Mouse (Mus musculus) MEL (cell line): Measurements from ENCODE around the gene Gm20388. TPM values are rescaled to one million over a fixed set of nuclear protein-coding genes. Genes with fewer than 3 reads are reported as not detected.

Experiments
- DNase-seq: peaks from one replicate; pipeline ENCODE4 v3.0.0; 2011; ENCODE audit warnings: low read depth, low spot score
- H3K27ac ChIP-seq: 2 replicates; pipeline ENCODE4 v1.5.1; 2012; ENCODE audit warnings: low read depth, mild to moderate bottlenecking, control low read depth, low read length, moderate library complexity; ENCODE audit not compliant: control insufficient read depth
- H3K27me3 ChIP-seq, 2 experiments: fragments of 150-350 bp in 1 of 2; sonication (generic) in 1 of 2; 2 replicates each; pipeline ENCODE4 v1.6.1; 2012; ENCODE audit warnings: low read length in 2 of 2, mild to moderate bottlenecking in 2 of 2, improper control_type of control experiment in 1 of 2, moderate library complexity in 1 of 2; ENCODE audit not compliant: insufficient read depth in 2 of 2, control insufficient read depth in 1 of 2
- H3K36me3 ChIP-seq, 2 experiments: 2 replicates each; pipeline ENCODE4 v1.6.1; 2012 to 2014; ENCODE audit warnings: low read length in 2 of 2, improper control_type of control experiment in 1 of 2, inconsistent platforms in 1 of 2, mild to moderate bottlenecking in 1 of 2; ENCODE audit not compliant: insufficient read depth in 2 of 2, control insufficient read depth in 1 of 2
- H3K4me1 ChIP-seq, 2 experiments: fragments of 150-350 bp in 1 of 2; sonication (generic) in 1 of 2; 2 replicates each; pipeline ENCODE4 v1.6.1; 2012; ENCODE audit warnings: low read length in 2 of 2, improper control_type of control experiment in 1 of 2, mild to moderate bottlenecking in 1 of 2; ENCODE audit not compliant: insufficient read depth in 2 of 2, control insufficient read depth in 1 of 2
- H3K4me3 ChIP-seq, 2 experiments: fragments of 150-350 bp in 1 of 2; sonication (generic) in 1 of 2; 2 replicates each; pipeline ENCODE4 v1.5.1; 2012; ENCODE audit warnings: low read depth in 2 of 2, low read length in 2 of 2, mild to moderate bottlenecking in 2 of 2, moderate library complexity in 2 of 2, control low read depth in 1 of 2, improper control_type of control experiment in 1 of 2; ENCODE audit not compliant: control insufficient read depth in 1 of 2, insufficient read depth in 1 of 2
- H3K79me2 ChIP-seq: 2 replicates; pipeline ENCODE4 v1.6.1; 2012; ENCODE audit warnings: mild to moderate bottlenecking, low read length, moderate library complexity; ENCODE audit not compliant: control insufficient read depth, poor library complexity, insufficient read depth
- H3K9ac ChIP-seq: 2 replicates; pipeline ENCODE4 v1.6.1; 2012; ENCODE audit warnings: low read depth, mild to moderate bottlenecking, control low read depth, low read length, moderate library complexity; ENCODE audit not compliant: control insufficient read depth, poor library complexity, severe bottlenecking
- H3K9me3 ChIP-seq: fragments of 150-350 bp; sonication (generic); replicated peaks from 2 replicates; pipeline ENCODE4 v1.6.1; 2012; ENCODE audit warnings: mild to moderate bottlenecking, low read length, improper control_type of control experiment, moderate library complexity; ENCODE audit not compliant: insufficient read depth
- BHLHE40 ChIP-seq: IDR thresholded peaks from 2 replicates; pipeline ENCODE4 v1.6.1; 2012; ENCODE audit warnings: low read depth, mild to moderate bottlenecking, inconsistent platforms, low read length, improper control_type of control experiment, borderline replicate concordance
- CHD2 ChIP-seq: IDR thresholded peaks from 2 replicates; pipeline ENCODE4 v1.6.1; 2011; ENCODE audit warnings: low read length, improper control_type of control experiment
- CTCF ChIP-seq, 3 experiments: IDR thresholded peaks in 2 of 3; conservative IDR thresholded peaks in 1 of 3; 2 replicates each; pipeline ENCODE4 v1.5.1; 2011 to 2012; ENCODE audit warnings: low read length in 3 of 3, low read depth in 2 of 3, mild to moderate bottlenecking in 2 of 3, improper control_type of control experiment in 1 of 3, inconsistent platforms in 1 of 3, mixed read lengths in 1 of 3, moderate library complexity in 1 of 3; ENCODE audit not compliant: control insufficient read depth in 1 of 3, insufficient read depth in 1 of 3, poor library complexity in 1 of 3, severe bottlenecking in 1 of 3
- ELF1 ChIP-seq: IDR thresholded peaks from 2 replicates; pipeline ENCODE4 v1.6.1; 2014; ENCODE audit warnings: low read depth, mild to moderate bottlenecking, inconsistent platforms, low read length, improper control_type of control experiment, moderate library complexity
- GATA1 ChIP-seq: IDR thresholded peaks from 2 replicates; pipeline ENCODE4 v1.6.1; 2011; ENCODE audit warnings: low read depth, low read length, improper control_type of control experiment
- HCFC1 ChIP-seq: IDR thresholded peaks from 2 replicates; pipeline ENCODE4 v1.6.1; 2012; ENCODE audit warnings: low read depth, mild to moderate bottlenecking, inconsistent platforms, low read length, improper control_type of control experiment, moderate library complexity
- JUND ChIP-seq: IDR thresholded peaks from 2 replicates; pipeline ENCODE4 v1.6.1; 2011; ENCODE audit warnings: low read depth, mild to moderate bottlenecking, improper control_type of control experiment, low read length
- MAFK ChIP-seq: IDR thresholded peaks from 2 replicates; pipeline ENCODE4 v1.6.1; 2011; ENCODE audit warnings: low read depth, mild to moderate bottlenecking, low read length, improper control_type of control experiment, borderline replicate concordance
- MAZ ChIP-seq: IDR thresholded peaks from 2 replicates; pipeline ENCODE4 v1.6.1; 2012; ENCODE audit warnings: low read depth, mild to moderate bottlenecking, inconsistent platforms, low read length, improper control_type of control experiment
- MYB ChIP-seq: IDR thresholded peaks from 2 replicates; pipeline ENCODE4 v1.6.1; 2011; ENCODE audit warnings: mild to moderate bottlenecking, low read depth, low read length, improper control_type of control experiment
- MYC ChIP-seq: IDR thresholded peaks from 2 replicates; pipeline ENCODE4 v1.6.1; 2011; ENCODE audit warnings: low read depth, mild to moderate bottlenecking, low read length, improper control_type of control experiment, moderate library complexity
- NRF1 ChIP-seq: IDR thresholded peaks from 2 replicates; pipeline ENCODE4 v1.6.1; 2014; ENCODE audit warnings: low read depth, mild to moderate bottlenecking, inconsistent platforms, low read length, improper control_type of control experiment, moderate library complexity; ENCODE audit not compliant: poor library complexity, insufficient read depth, severe bottlenecking
- POLR2A ChIP-seq, 2 experiments: IDR thresholded peaks; 2 replicates each; pipeline ENCODE4 v1.6.1; 2011 to 2012; ENCODE audit warnings: low read length in 2 of 2, mild to moderate bottlenecking in 2 of 2, control low read depth in 1 of 2, improper control_type of control experiment in 1 of 2, low read depth in 1 of 2, moderate library complexity in 1 of 2; ENCODE audit not compliant: control insufficient read depth in 1 of 2, insufficient read depth in 1 of 2, poor library complexity in 1 of 2
- POLR2AphosphoS2 ChIP-seq: IDR thresholded peaks from 2 replicates; pipeline ENCODE4 v1.6.1; 2011; ENCODE audit warnings: low read length, improper control_type of control experiment
- POLR2AphosphoS5 ChIP-seq: IDR thresholded peaks from 2 replicates; pipeline ENCODE4 v1.6.1; 2012; ENCODE audit warnings: low read depth, borderline replicate concordance, mild to moderate bottlenecking, inconsistent platforms, low read length, moderate library complexity, mixed read lengths
- RAD21 ChIP-seq: IDR thresholded peaks from 2 replicates; pipeline ENCODE4 v1.6.1; 2011; ENCODE audit warnings: mild to moderate bottlenecking, low read depth, low read length, improper control_type of control experiment
- SIN3A ChIP-seq: IDR thresholded peaks from 2 replicates; pipeline ENCODE4 v1.6.1; 2012; ENCODE audit warnings: low read length, improper control_type of control experiment, inconsistent platforms
- SMC3 ChIP-seq: IDR thresholded peaks from 2 replicates; pipeline ENCODE4 v1.6.1; 2011; ENCODE audit warnings: low read depth, low read length, improper control_type of control experiment
- TCF12 ChIP-seq: IDR thresholded peaks from 2 replicates; pipeline ENCODE4 v1.6.1; 2014; ENCODE audit warnings: low read depth, mild to moderate bottlenecking, inconsistent platforms, low read length, improper control_type of control experiment, moderate library complexity
- USF1 ChIP-seq: IDR thresholded peaks from 2 replicates; pipeline ENCODE4 v1.6.1; 2014; ENCODE audit warnings: low read depth, mild to moderate bottlenecking, inconsistent platforms, low read length, improper control_type of control experiment, moderate library complexity
- USF2 ChIP-seq, 2 experiments: IDR thresholded peaks; 2 replicates each; pipeline ENCODE4 v1.6.1; 2011 to 2012; ENCODE audit warnings: improper control_type of control experiment in 2 of 2, low read length in 2 of 2, borderline replicate concordance in 1 of 2, inconsistent platforms in 1 of 2, low read depth in 1 of 2, mild to moderate bottlenecking in 1 of 2; ENCODE audit not compliant: insufficient read depth in 1 of 2
- ZC3H11A ChIP-seq: IDR thresholded peaks from 2 replicates; pipeline ENCODE4 v1.6.1; 2012; ENCODE audit warnings: low read depth, mild to moderate bottlenecking, inconsistent platforms, low read length, improper control_type of control experiment
- ZMIZ1 ChIP-seq: IDR thresholded peaks from 2 replicates; pipeline ENCODE4 v1.6.1; 2012; ENCODE audit warnings: low read depth, mild to moderate bottlenecking, inconsistent platforms, low read length, improper control_type of control experiment, moderate library complexity
- polyA plus RNA-seq, 2 experiments: library from polyadenylated mRNA; stranded (reverse) in 1 of 2; unstranded in 1 of 2; fragments of >175 nt in 1 of 2; fragments of >200 nt in 1 of 2; gene quantifications; 2 replicates each; pipeline versions ENCODE4 v1.2.1 to v1.2.4; 2012; ENCODE audit warnings: low replicate concordance in 2 of 2, low read depth in 1 of 2; ENCODE audit not compliant: insufficient read length in 2 of 2, insufficient read depth in 1 of 2, missing spikeins in 1 of 2
- total RNA-seq: library from RNA; depleted of rRNA; stranded (reverse); fragments of 300-350 nt; gene quantifications from 2 replicates; pipeline ENCODE4 v1.2.3, GENCODE M21; 2012

Gm20388 gene
- total and polyA plus RNA-seq, 3 experiments, result 11.1 to 17.8 TPM; not detected in 1

- no peak for DNase-seq
- Histone ChIP-seq H3K27ac (no peak overlapping the region), H3K27me3 (no peaks in the 10 kb centered on the region)
- no peak for TF ChIP-seq HCFC1
- no peak for TF ChIP-seq CHD2
- no peak for TF ChIP-seq MAZ
- no peak for TF ChIP-seq ZC3H11A
- no peak for TF ChIP-seq RAD21
- TF ChIP-seq BHLHE40, result no peak
- no peak for TF ChIP-seq POLR2AphosphoS5
- TF ChIP-seq NRF1, result no peak
- TF ChIP-seq ZMIZ1, result no peak
- TF ChIP-seq, all 39 proteins: peak for 0
- H3K9me3 ChIP-seq, result no peaks in the 10 kb centered on the region
- 0 out of 4 replicates have a peak, but pooled peaks cover 0 to 2% of the 10 kb centered on the region in 2 experiments for H3K36me3 ChIP-seq
- no peaks in the 10 kb centered on the region for H3K4me1 ChIP-seq
- H3K4me3 ChIP-seq, result no peak overlapping the region
- no peak overlapping the region for H3K9ac ChIP-seq
- no peaks in the 10 kb centered on the region for H3K79me2 ChIP-seq
These were observed 3373.9 kb downstream of the Gm20388 start for GRCm38 (mm10) chr8:123284493-123284892.

- Histone ChIP-seq H3K36me3 (no peaks in the 10 kb centered on the region), H3K79me2 (no peaks in the 10 kb centered on the region)
These were observed 3376.7 kb downstream of the Gm20388 start for GRCm38 (mm10) chr8:123287362-123287761.

GRCm38 (mm10) chr8:123290166-123290565, 3379.5 kb downstream of the Gm20388 start:
- peak; percentile 57 for DNase-seq
- Histone ChIP-seq H3K27me3 (no peaks in the 10 kb centered on the region), H3K9me3 (no peaks in the 10 kb centered on the region), H3K9ac (no peak overlapping the region), H3K4me3 (no peak overlapping the region), H3K4me1 (no peaks in the 10 kb centered on the region), H3K36me3 (no peaks in the 10 kb centered on the region; a peak in 1 of 4 replicates), H3K79me2 (no peaks in the 10 kb centered on the region), H3K27ac (no peak overlapping the region)
- TF ChIP-seq SMC3 (peak; percentile 52), RAD21 (peak; percentile 66), ZC3H11A (peak; percentile 44), USF1 (no peak), CTCF (IDR thresholded peaks at IDR 0.05 in 2 of 3, conservative IDR thresholded peaks at IDR 0.05 in 1 of 3; ENCODE audit: control insufficient read depth in 1 of 3, insufficient read depth in 1 of 3, low read depth in 2 of 3, low read length in 3 of 3, poor library complexity in 1 of 3, severe bottlenecking in 1 of 3) (peak; percentile 56 to 80 (median 72)), USF2 (IDR thresholded peaks at IDR 0.05; ENCODE audit: borderline replicate concordance in 1 of 2, insufficient read depth in 1 of 2, low read depth in 1 of 2, low read length in 2 of 2) (no peak), MYB (no peak), SIN3A (no peak), HCFC1 (no peak), CHD2 (no peak), MAZ (no peak)

More at GRCm38 (mm10) chr8:123287362-123287761, 3376.7 kb downstream of the Gm20388 start:
- H3K9ac ChIP-seq, result no peak overlapping the region
- TF ChIP-seq RAD21 (no peak), GATA1 (no peak), ZC3H11A (no peak), SMC3 (no peak), JUND (no peak), NRF1 (no peak), MAFK (no peak), ELF1 (no peak), USF2 (IDR thresholded peaks at IDR 0.05; ENCODE audit: borderline replicate concordance in 1 of 2, insufficient read depth in 1 of 2, low read depth in 1 of 2, low read length in 2 of 2) (no peak), POLR2A (IDR thresholded peaks at IDR 0.05; ENCODE audit: control insufficient read depth in 1 of 2, insufficient read depth in 1 of 2, low read depth in 1 of 2, low read length in 2 of 2, poor library complexity in 1 of 2) (no peak), MYC (no peak), POLR2AphosphoS2 (no peak), TCF12 (no peak)
- TF ChIP-seq, all 39 proteins: peak for 0
- H3K4me3 ChIP-seq, result no peak overlapping the region
- no peak overlapping the region for H3K27ac ChIP-seq
- H3K9me3 ChIP-seq, result no peaks in the 10 kb centered on the region
- H3K27me3 ChIP-seq, result no peaks in the 10 kb centered on the region
- no peak for DNase-seq
- no peaks in the 10 kb centered on the region for H3K4me1 ChIP-seq
